Mouse (Mus musculus): ENCODE results near the gene Zfp128.
"Not testable (repeated sequence)": the region's sequence is repeated elsewhere in the genome, so short reads cannot be mapped to it uniquely, and the experiment has no call there.

Zfp128 gene

GRCm38 (mm10) chr7:12921705-12922465 is 40.9 kb downstream of the Zfp128 start, which contains the start of gene Rps5:
TSS of gene Rps5 (plus strand) at chr7:12922290.
- peak; percentile 98 for DNase-seq (ENCODE audit: low spot score in 2 of 2)

- DNase-seq (ENCODE audit: low spot score in 2 of 2): no peak
These were observed 41.8 kb downstream of the Zfp128 start for GRCm38 (mm10) chr7:12922729-12923128.

DNA sequence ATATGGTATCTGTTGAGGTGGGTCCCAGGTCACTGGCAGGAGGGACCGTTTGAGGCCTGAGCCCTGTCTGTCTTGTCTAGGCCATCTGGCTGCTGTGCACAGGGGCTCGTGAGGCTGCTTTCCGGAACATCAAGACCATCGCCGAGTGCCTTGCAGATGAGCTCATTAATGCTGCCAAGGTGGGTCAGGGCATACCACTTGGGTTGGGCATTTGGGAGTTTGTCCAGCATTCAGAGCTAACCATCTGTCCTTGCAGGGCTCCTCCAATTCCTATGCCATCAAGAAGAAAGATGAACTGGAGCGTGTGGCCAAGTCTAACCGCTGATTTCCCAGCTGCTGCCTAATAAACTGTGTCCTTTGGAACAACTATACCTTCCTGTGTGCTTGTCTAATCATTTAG is 45.3 kb downstream of the Zfp128 start:
- DNase-seq (ENCODE audit: low spot score in 2 of 2): no peak

DNA sequence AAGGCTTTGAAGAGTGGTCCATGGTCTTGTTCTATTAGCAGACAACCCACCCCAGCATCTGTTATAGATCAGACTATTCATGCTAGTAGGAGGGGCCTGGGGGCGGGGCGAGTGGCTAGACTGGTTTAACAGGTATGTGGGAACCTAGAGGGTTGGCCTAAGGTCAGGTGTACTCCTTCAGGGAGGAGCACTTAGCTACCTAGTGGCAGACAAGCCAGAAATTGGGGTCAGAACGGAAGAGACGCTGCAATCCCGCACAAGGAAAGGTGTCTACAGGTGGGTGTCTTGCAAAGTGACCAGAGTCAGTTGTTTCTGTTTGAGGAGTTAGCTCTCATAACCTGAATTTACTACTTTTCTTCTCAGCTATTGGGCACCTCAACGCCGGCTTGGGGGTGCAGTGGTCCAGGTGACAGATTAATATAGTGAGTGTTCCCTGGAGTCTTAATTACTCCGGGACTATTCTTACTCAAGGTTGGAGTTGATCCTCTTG is 46.3 kb downstream of the Zfp128 start, which contains the start of gene Rnf225:
Gene Rnf225 (plus strand): TSS at position 226 of the 490 bp plus-strand sequence.
- peak in 1 of 2 experiments; percentile 19 for DNase-seq (ENCODE audit: low spot score in 2 of 2)

GRCm38 (mm10) chr7:12927693-12928589 is 47.0 kb downstream of the Zfp128 start:
- no peak for DNase-seq (ENCODE audit: low spot score in 2 of 2)

DNA sequence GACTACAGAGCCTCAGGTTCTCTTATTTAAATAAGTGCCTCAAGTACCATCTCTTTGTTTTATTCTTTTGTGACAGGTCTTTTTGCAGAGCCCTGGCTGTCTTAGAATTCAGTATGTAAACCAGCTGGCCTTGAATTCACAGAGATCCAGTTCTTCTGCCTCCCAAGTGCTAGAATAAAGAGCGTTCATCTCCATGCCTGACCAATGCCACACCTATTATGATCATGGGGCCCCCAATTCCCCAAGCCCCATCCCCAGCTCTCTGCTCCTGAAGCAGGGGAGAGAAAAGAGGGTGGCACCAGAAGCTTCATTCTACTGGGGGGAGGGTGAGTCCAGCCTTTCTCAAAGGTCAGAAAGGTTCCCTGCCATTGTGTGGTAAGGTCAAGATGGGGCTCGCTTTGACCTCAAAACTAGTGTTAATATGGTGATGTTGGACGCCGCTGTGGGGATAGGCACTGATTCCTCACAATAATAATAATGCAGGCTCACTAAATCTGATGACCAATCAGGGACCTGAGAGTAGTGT is 52.7 kb downstream of the Zfp128 start:
- no peak for DNase-seq (ENCODE audit: low spot score in 2 of 2)

GRCm38 (mm10) chr7:12934808-12935207 is 53.8 kb downstream of the Zfp128 start:
- DNase-seq (ENCODE audit: low spot score in 2 of 2): no peak

GRCm38 (mm10) chr7:12937254-12937803 is 56.4 kb downstream of the Zfp128 start:
- DNase-seq (ENCODE audit: low spot score in 2 of 2): not testable (repeated sequence)

GRCm38 (mm10) chr7:12940599-12940998 is 59.6 kb downstream of the Zfp128 start:
- no peak for DNase-seq (ENCODE audit: low spot score in 2 of 2)

Data from spleen, postnatal 4 days (tissue).